Mouse (Mus musculus): ENCODE measurements around the gene Abhd6.

Abhd6 gene

GRCm38 (mm10) chr14:8038150-8038549, 35.4 kb downstream of the Abhd6 start:
- CTCF ChIA-PET = interaction anchor here in 1 of 4 experiments (1.0 kb wide), 1 partner anchor 76 kb away, joined by 3 read pairs; no protein-coding TSS in a partner anchor
- POLR2A ChIA-PET = no interaction called here

GRCm38 (mm10) chr14:8038791-8039448, 36.2 kb downstream of the Abhd6 start:
- CTCF ChIA-PET = no interaction called here
- POLR2A ChIA-PET = no interaction called here

GRCm38 (mm10) chr14:8040179-8040578, 37.5 kb downstream of the Abhd6 start:
- POLR2A ChIA-PET = interaction anchor here in 3 of 4 experiments (0.5 to 6.1 kb wide), 8 partner anchors 9 to 296 kb away, joined by 3 to 33 read pairs (median 3); no protein-coding TSS in a partner anchor
- CTCF ChIA-PET = interaction anchor here in 3 of 4 experiments (0.6 to 1.2 kb wide), 3 partner anchors 43 to 485 kb away, joined by 3 read pairs; no protein-coding TSS in a partner anchor

- POLR2A ChIA-PET = interaction anchor here in 3 of 4 experiments (0.6 to 6.1 kb wide), 8 partner anchors 10 to 46 kb away, joined by 3 to 33 read pairs (median 5); no protein-coding TSS in a partner anchor
- CTCF ChIA-PET = interaction anchor here in 2 of 4 experiments (1.0 to 1.2 kb wide), 2 partner anchors 44 to 315 kb away, joined by 3 read pairs; no protein-coding TSS in a partner anchor
Observed at GRCm38 (mm10) chr14:8040911-8041678, 38.4 kb downstream of the Abhd6 start.

- POLR2A ChIA-PET = interaction anchor here in 2 of 4 experiments (0.7 to 6.1 kb wide), 5 partner anchors 11 to 176 kb away, joined by 3 to 33 read pairs (median 5); partner anchors contain the start of gene Gm45521 (in 1 of the 2)
Observed at GRCm38 (mm10) chr14:8042120-8042519, 39.4 kb downstream of the Abhd6 start.

GRCm38 (mm10) chr14:8042577-8042976, 39.9 kb downstream of the Abhd6 start:
- CTCF ChIA-PET = interaction anchor here in 2 of 4 experiments (1.3 to 1.4 kb wide), 2 partner anchors 45 kb away, joined by 4 to 5 read pairs; no protein-coding TSS in a partner anchor
- POLR2A ChIA-PET = interaction anchor here in 2 of 4 experiments (0.6 to 6.1 kb wide), 7 partner anchors 12 to 176 kb away, joined by 3 to 33 read pairs (median 3); partner anchors contain the start of gene Gm45521 (in 1 of the 2)

More at GRCm38 (mm10) chr14:8042120-8042519, 39.4 kb downstream of the Abhd6 start:
- CTCF ChIA-PET = interaction anchor here in 2 of 4 experiments (1.3 to 1.4 kb wide), 2 partner anchors 45 kb away, joined by 4 to 5 read pairs; no protein-coding TSS in a partner anchor

- ChIA-PET CTCF (interaction anchor here in 2 of 4 experiments (1.0 to 2.4 kb wide), 5 partner anchors 47 to 302 kb away, joined by 3 to 10 read pairs (median 3); no protein-coding TSS in a partner anchor), POLR2A (interaction anchor here in 2 of 4 experiments (0.6 to 6.1 kb wide), 5 partner anchors 11 to 293 kb away, joined by 3 to 33 read pairs (median 4); no protein-coding TSS in a partner anchor)
Observed at GRCm38 (mm10) chr14:8044330-8044729, 41.6 kb downstream of the Abhd6 start.

GRCm38 (mm10) chr14:8044786-8045185, 42.1 kb downstream of the Abhd6 start:
- ChIA-PET POLR2A (interaction anchor here (0.6 to 6.1 kb wide), 6 partner anchors 10 to 293 kb away, joined by 3 to 33 read pairs (median 4); no protein-coding TSS in a partner anchor), CTCF (interaction anchor here in 3 of 4 experiments (0.7 to 2.4 kb wide), 9 partner anchors 10 to 302 kb away, joined by 3 to 10 read pairs (median 3); no protein-coding TSS in a partner anchor)

- POLR2A ChIA-PET = interaction anchor here (0.6 to 6.1 kb wide), 6 partner anchors 9 to 294 kb away, joined by 3 to 33 read pairs (median 4); no protein-coding TSS in a partner anchor
- CTCF ChIA-PET = interaction anchor here in 3 of 4 experiments (0.7 to 2.4 kb wide), 8 partner anchors 9 to 301 kb away, joined by 3 to 10 read pairs (median 3); no protein-coding TSS in a partner anchor
Observed at GRCm38 (mm10) chr14:8045187-8045846, 42.6 kb downstream of the Abhd6 start.

- CTCF ChIA-PET = no interaction called here
- POLR2A ChIA-PET = no interaction called here
Observed at GRCm38 (mm10) chr14:8046839-8047238, 44.1 kb downstream of the Abhd6 start.

- CTCF ChIA-PET = interaction anchor here in 3 of 4 experiments (0.7 to 1.3 kb wide), 3 partner anchors 52 to 54 kb away, joined by 3 to 4 read pairs (median 4); no protein-coding TSS in a partner anchor
- POLR2A ChIA-PET = interaction anchor here in 1 of 4 experiments (0.6 to 1.3 kb wide), 4 partner anchors 9 to 84 kb away, joined by 3 read pairs; no protein-coding TSS in a partner anchor
Observed at GRCm38 (mm10) chr14:8049334-8049733, 46.6 kb downstream of the Abhd6 start.

- ChIA-PET POLR2A (interaction anchor here in 3 of 4 experiments (0.5 to 1.5 kb wide), 10 partner anchors 8 to 162 kb away, joined by 3 to 7 read pairs (median 4); partner anchors contain the start of gene Kctd6 (in 1 of the 3)), CTCF (interaction anchor here in 2 of 4 experiments (0.7 to 1.5 kb wide), 3 partner anchors 55 to 91 kb away, joined by 3 to 4 read pairs (median 4); no protein-coding TSS in a partner anchor)
Observed at GRCm38 (mm10) chr14:8051869-8052268, 49.2 kb downstream of the Abhd6 start.

GRCm38 (mm10) chr14:8052661-8053060, 50.0 kb downstream of the Abhd6 start:
- POLR2A ChIA-PET = interaction anchor here in 3 of 4 experiments (0.5 to 1.6 kb wide), 9 partner anchors 10 to 235 kb away, joined by 3 to 7 read pairs (median 3); partner anchors contain the start of gene Gm45521 (in 1 of the 3)
- CTCF ChIA-PET = interaction anchor here in 2 of 4 experiments (1.2 to 1.5 kb wide), 2 partner anchors 55 kb away, joined by 4 read pairs; no protein-coding TSS in a partner anchor

- CTCF ChIA-PET = interaction anchor here (0.6 to 2.2 kb wide), 13 partner anchors 9 to 224 kb away, joined by 3 to 16 read pairs (median 4); no protein-coding TSS in a partner anchor
- POLR2A ChIA-PET = interaction anchor here (0.6 to 4.4 kb wide), 78 partner anchors 8 to 1913 kb away, joined by 3 to 33 read pairs (median 4); partner anchors contain the start of genes Kctd6 (in 2 of the 4), Pdhb (in 2 of the 4), Abhd6 (in 1 of the 4) and Flnb (in 1 of the 4)
Observed at GRCm38 (mm10) chr14:8054310-8055102, 51.8 kb downstream of the Abhd6 start.

GRCm38 (mm10) chr14:8056076-8056475, 53.4 kb downstream of the Abhd6 start:
- ChIA-PET CTCF (interaction anchor here in 1 of 4 experiments (1.7 kb wide), 1 partner anchor 106 kb away, joined by 3 read pairs; no protein-coding TSS in a partner anchor), POLR2A (interaction anchor here in 1 of 4 experiments (0.8 to 4.4 kb wide), 7 partner anchors 8 to 102 kb away, joined by 3 to 33 read pairs (median 4); no protein-coding TSS in a partner anchor)

- CTCF ChIA-PET = interaction anchor here in 1 of 4 experiments (0.7 kb wide), 1 partner anchor 154 kb away, joined by 3 read pairs; the partner anchor contains the start of gene Kctd6
Observed at GRCm38 (mm10) chr14:8059938-8060337, 57.2 kb downstream of the Abhd6 start.

More at GRCm38 (mm10) chr14:8059938-8060337, 57.2 kb downstream of the Abhd6 start:
- POLR2A ChIA-PET = interaction anchor here in 2 of 4 experiments (0.5 to 1.8 kb wide), 5 partner anchors 9 to 159 kb away, joined by 3 to 5 read pairs (median 4); partner anchors contain the start of gene Rpp14 (in 1 of the 2)
